25 mouse cellular contexts compared by ENCODE assay signal in the genomic region with DNA sequence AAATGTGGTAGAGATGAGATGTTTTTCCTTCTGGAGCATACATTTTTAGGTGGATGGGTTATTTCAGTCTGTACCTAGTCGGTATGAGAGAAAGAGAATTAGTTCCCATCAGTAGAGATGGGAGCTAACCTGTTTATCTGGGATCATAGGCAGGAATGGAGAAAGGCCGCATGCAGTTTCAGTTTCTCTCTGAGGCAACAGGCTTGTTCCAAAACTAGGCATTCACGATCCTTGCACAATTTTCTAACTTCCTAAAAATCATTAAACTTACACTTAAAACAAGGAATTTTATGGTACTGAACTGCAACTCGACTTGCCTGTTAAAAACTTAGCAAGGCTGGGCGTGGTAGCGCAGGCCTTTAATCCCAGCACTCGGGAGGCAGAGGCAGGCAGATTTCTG.
"Had no signal": no experiment of that assay in that cellular context is flagged by ENCODE, and none has a peak within 500 bp of the region (broad histone marks: within the 10 kb centered on the region; RNA-seq: fewer than 3 reads in every experiment).

No protein-coding gene starts in this region.

- ATAC-seq: hindbrain, postnatal 0 days; intestine, embryonic 16.5 days had no signal

- DNase-seq: gastrocnemius, adult 2 months; gastrocnemius, postnatal 10 days; gastrocnemius, postnatal 25 days; heart, adult 11 months; heart, adult 2 months; heart, postnatal 14 days; heart, postnatal 36 days; kidney, adult 11 months; kidney, adult 8-10 months; kidney, postnatal 10 days; kidney, postnatal 25 days; kidney, postnatal 4 days had no signal

- H3K4me3 ChIP-seq: gastrocnemius, adult 2 months; heart, adult 2 months; heart, embryonic 13.5 days; heart, embryonic 15.5 days; hindbrain, embryonic 13.5 days; hindbrain, embryonic 15.5 days; layer of hippocampus, adult 2 months; left cerebral cortex, adult 2 months; limb, embryonic 10.5 days; limb, embryonic 12.5 days had no signal

- H3K9ac ChIP-seq: heart, embryonic 13.5 days; heart, embryonic 15.5 days; hindbrain, embryonic 13.5 days; hindbrain, embryonic 15.5 days; limb, embryonic 12.5 days; liver, embryonic 14.5 days had no signal

- H3K27ac ChIP-seq: gastrocnemius, adult 2 months; heart, adult 2 months; heart, embryonic 13.5 days; heart, embryonic 15.5 days; hindbrain, embryonic 13.5 days; hindbrain, embryonic 15.5 days; hindbrain, postnatal 0 days; layer of hippocampus, adult 2 months; left cerebral cortex, adult 2 months; limb, embryonic 10.5 days; limb, embryonic 12.5 days; liver, embryonic 14.5 days had no signal

- H3K4me1 ChIP-seq: heart, embryonic 13.5 days; heart, embryonic 15.5 days; hindbrain, embryonic 13.5 days; hindbrain, embryonic 15.5 days; limb, embryonic 12.5 days had no signal

- H3K36me3 ChIP-seq: heart, embryonic 13.5 days; heart, embryonic 15.5 days; hindbrain, embryonic 13.5 days; hindbrain, embryonic 15.5 days; limb, embryonic 10.5 days; limb, embryonic 12.5 days had no signal

- H3K4me2 ChIP-seq: heart, embryonic 11.5 days; heart, embryonic 13.5 days; heart, embryonic 15.5 days; hindbrain, embryonic 13.5 days; hindbrain, embryonic 15.5 days; limb, embryonic 12.5 days; liver, embryonic 11.5 days had no signal

- H3K27me3 ChIP-seq: heart, embryonic 13.5 days; heart, embryonic 15.5 days; hindbrain, embryonic 13.5 days; hindbrain, embryonic 15.5 days; limb, embryonic 12.5 days had no signal

- H3K9me3 ChIP-seq: heart, embryonic 13.5 days; heart, embryonic 15.5 days; hindbrain, embryonic 13.5 days; hindbrain, embryonic 15.5 days; limb, embryonic 10.5 days had no signal
